Mouse (Mus musculus) brain, embryonic 14.5 days (tissue): ENCODE measurements at regions not wholly inside any gene's neighbourhood (a gene's known extent, or its start where the extent isn't known, plus 50 kb on each side); places are given as distances from the start of the nearest gene placed in this dataset.

Source experiments
- CTCF ChIP-seq: fragments of 200-500 bp; IDR thresholded peaks from 2 replicates; pipeline ENCODE4 v1.5.1; 2012; ENCODE audit warnings: inconsistent platforms, mild to moderate bottlenecking, moderate library complexity, borderline replicate concordance; ENCODE audit not compliant: insufficient read depth, insufficient read length; ENCODE audit errors: extremely low read depth
- POLR2A ChIP-seq: fragments of 200-500 bp; IDR thresholded peaks from 2 replicates; pipeline ENCODE4 v1.6.1; 2012; ENCODE audit warnings: mild to moderate bottlenecking, inconsistent platforms, borderline replicate concordance; ENCODE audit not compliant: poor library complexity, insufficient read depth, insufficient read length, severe bottlenecking; ENCODE audit errors: extremely low read depth

- TF ChIP-seq CTCF = no peak
- no peak for TF ChIP-seq POLR2A
Observed at GRCm38 (mm10) chr5:39176906-39177305, 300.3 kb upstream of the Clnk start.
